Mouse (Mus musculus) layer of hippocampus, adult 8-10 months (tissue): ENCODE data around the gene Olfr934. TPM values are rescaled to one million over a fixed set of nuclear protein-coding genes. Genes with fewer than 3 reads are reported as not detected.
A peak's percentile ranks its signal among the peaks of the same experiment; 100 is the strongest.

Experiments
- DNase-seq, 2 experiments: peaks; one replicate each; pipeline ENCODE4 v3.0.0; 2022; ENCODE audit warnings: low spot score in 2 of 2
- total RNA-seq, 4 experiments: library from RNA; stranded (reverse); gene quantifications; 2 replicates each; pipeline ENCODE4 v1.2.4; 2022

The Olfr934 gene
- not detected for total RNA-seq

GRCm38 (mm10) chr9:38988215-38988614, at the start of gene Olfr934:
Olfr934 (minus strand) TSS chr9:38988315.
- no peak for DNase-seq

- no peak for DNase-seq
Measured at GRCm38 (mm10) chr9:39023277-39023676, 35.2 kb upstream of the Olfr934 start, which contains the start of gene Olfr146. Olfr146 (minus strand) TSS chr9:39023377.

- DNase-seq: no peak
Measured at GRCm38 (mm10) chr9:38999583-38999982, 11.5 kb upstream of the Olfr934 start, which contains the start of gene Olfr935. Olfr935 (minus strand) TSS chr9:38999683.

GRCm38 (mm10) chr9:38972013-38972412, 16.1 kb downstream of the Olfr934 start, which contains the start of gene Olfr933:
Olfr933 (plus strand) TSS chr9:38972313.
- no peak for DNase-seq

- DNase-seq: no peak
Measured at GRCm38 (mm10) chr9:38954124-38954416, 34.0 kb downstream of the Olfr934 start.

- DNase-seq: peak; percentile 17 to 21
Measured at GRCm38 (mm10) chr9:38953401-38954123, 34.6 kb downstream of the Olfr934 start.

Other genes starting within 250 kb of the Olfr934 start
- gene Olfr920, start 236.0 kb downstream of the Olfr934 start, total RNA-seq: under 1 TPM in 3 of 4 experiments, not detected in 1; 0.05 to 0.18 (median 0.08) TPM
- not detected for gene Olfr921, start 215.2 kb downstream of the Olfr934 start, total RNA-seq
- not detected for gene Olfr922, start 173.7 kb downstream of the Olfr934 start, total RNA-seq
- gene Olfr923, start 161.8 kb downstream of the Olfr934 start, total RNA-seq: not detected
- gene Olfr924, start 143.9 kb downstream of the Olfr934 start, total RNA-seq: not detected
- gene Olfr26, start 133.3 kb downstream of the Olfr934 start, total RNA-seq: not detected
- not detected for gene Olfr926, start 111.2 kb downstream of the Olfr934 start, total RNA-seq
- not detected for gene Olfr930, start 58.5 kb downstream of the Olfr934 start, total RNA-seq
- gene Olfr933, start 16.0 kb downstream of the Olfr934 start, total RNA-seq: under 1 TPM in 1 of 4 experiments, not detected in 3; 0.10 TPM
- gene Olfr935, start 11.4 kb upstream of the Olfr934 start, total RNA-seq: not detected
- gene Olfr146, start 35.1 kb upstream of the Olfr934 start, total RNA-seq: not detected
- gene Olfr937, start 76.6 kb upstream of the Olfr934 start, total RNA-seq: not detected
- gene Olfr938, start 90.6 kb upstream of the Olfr934 start, total RNA-seq: not detected
- gene Olfr27, start 139.8 kb upstream of the Olfr934 start, total RNA-seq: not detected
- gene Olfr943, start 178.0 kb upstream of the Olfr934 start, total RNA-seq: not detected
- gene Olfr944, start 213.6 kb upstream of the Olfr934 start, total RNA-seq: not detected